Mouse (Mus musculus): ENCODE measurements around the gene Olfr1317. TPM values are rescaled to one million over a fixed set of nuclear protein-coding genes. Genes with fewer than 3 reads are reported as not detected.

Gene Olfr1317
- total RNA-seq (2017) = not detected in 2 replicates

DNA sequence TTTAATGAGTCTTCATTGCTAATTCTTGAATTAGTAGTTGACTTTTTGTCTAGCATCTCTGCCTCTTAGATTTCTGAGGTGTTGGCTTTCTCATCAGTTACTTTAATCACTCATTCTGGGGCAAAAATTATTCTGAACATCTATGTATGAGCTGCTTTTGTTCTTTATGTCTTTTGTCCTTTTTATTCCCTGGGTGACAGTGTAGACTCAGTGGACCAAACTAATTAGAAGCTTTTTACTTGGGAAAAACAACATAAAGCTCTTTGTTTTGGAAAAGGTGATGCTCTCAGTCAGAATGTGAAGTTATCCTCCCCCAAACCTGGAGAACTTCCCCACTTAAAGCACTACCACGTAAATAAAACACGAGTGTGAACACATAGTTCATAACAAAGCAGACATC, at the start of gene Olfr1317:
Gene Olfr1317 (plus strand): TSS at position 301 of the 400 bp plus-strand sequence.
- no peak for ATAC-seq (replicated peaks; ENCODE audit: low read depth, poor library complexity, severe bottlenecking)

DNA sequence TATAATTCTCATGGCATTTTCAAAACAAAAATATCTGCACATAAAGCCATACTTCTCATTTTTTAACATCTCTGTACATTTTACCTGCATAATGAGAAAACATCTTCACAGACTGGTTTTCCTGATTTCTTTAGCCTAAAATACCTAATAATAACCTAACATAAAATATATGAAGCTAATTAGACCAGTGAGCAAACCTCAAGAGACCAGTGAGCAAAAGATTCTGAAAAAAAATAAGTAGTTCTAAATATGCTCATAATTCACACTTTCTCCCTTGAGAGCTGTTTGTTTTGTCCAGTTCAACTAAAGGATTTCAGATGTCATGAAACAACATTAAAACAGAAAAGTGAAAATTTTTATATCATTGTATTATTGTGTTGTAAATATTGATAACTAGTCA, 43.4 kb upstream of the Olfr1317 start, which contains the start of gene Olfr1314:
Gene Olfr1314 (minus strand): TSS at position 101 of the 400 bp plus-strand sequence.
- no peak for ATAC-seq (replicated peaks; ENCODE audit: low read depth, poor library complexity, severe bottlenecking)

DNA sequence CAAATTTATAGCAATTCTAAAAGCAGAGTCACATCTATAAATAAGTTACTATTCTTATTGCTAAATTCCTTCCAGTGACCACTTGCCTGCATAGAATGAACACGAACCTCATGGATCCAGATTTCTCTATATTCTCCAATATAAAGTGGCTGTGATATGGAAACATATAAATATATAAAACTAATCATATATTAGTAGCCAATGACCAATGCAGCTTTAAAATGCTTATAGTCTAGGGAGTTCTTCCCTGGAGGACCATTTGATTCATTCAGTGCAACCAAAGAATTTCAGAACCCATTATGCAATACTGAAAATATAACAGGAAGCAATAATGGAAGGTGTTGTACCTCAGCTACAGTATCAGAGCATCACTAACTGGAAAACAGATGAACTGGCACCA, 24.8 kb upstream of the Olfr1317 start, which contains the start of gene Olfr1315-ps1:
Gene Olfr1315-ps1 (minus strand): TSS at position 101 of the 400 bp plus-strand sequence.
- ATAC-seq (replicated peaks; ENCODE audit: low read depth, poor library complexity, severe bottlenecking) = no peak

DNA sequence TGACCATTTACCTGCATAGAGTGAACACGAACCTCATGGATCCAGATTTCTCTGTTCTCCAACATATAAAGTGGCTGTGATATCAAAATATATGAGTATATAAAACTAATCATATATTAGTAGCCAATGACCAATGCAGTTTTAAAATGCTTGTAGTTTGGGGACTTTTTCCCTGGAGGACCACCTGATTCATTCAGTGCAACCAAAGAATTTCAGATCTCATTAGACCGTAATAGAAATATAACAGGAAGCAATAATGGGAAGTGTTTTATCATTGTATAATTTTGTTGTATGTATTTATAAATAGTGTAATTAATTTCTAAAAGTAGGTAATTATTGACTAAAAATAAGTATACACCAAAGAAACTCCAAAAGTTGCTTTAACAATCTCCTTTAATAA, 5.3 kb upstream of the Olfr1317 start, which contains the start of gene Olfr1316:
Gene Olfr1316 (minus strand): TSS at position 101 of the 400 bp plus-strand sequence.
- ATAC-seq (replicated peaks; ENCODE audit: low read depth, poor library complexity, severe bottlenecking) = no peak

DNA sequence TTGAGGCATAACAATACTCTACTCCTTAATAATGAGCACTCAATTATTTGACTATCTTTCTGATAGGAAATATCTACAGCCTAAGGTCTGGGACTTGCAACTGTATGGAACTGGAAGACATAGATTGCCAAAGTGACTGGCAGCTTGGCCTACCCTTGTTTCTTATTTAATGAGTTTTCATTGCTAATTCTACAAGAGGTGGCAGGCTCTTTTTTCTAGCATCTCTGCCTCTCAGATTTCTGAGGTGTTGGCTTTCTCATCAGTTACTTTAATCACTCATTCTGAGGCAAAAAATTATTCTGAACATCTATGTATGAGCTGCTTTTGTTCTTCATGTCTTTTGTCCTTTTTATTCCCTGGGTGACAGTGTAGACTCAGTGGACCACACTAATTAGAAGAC, 13.8 kb downstream of the Olfr1317 start, which contains the start of gene Olfr1318:
Gene Olfr1318 (plus strand): TSS at position 301 of the 400 bp plus-strand sequence.
- ATAC-seq (replicated peaks; ENCODE audit: low read depth, poor library complexity, severe bottlenecking) = no peak

Other genes with a start within 250 kb of the Olfr1317 start
- gene Olfr1306, start 224.1 kb upstream of the Olfr1317 start, total RNA-seq (2017) = not detected in 2 replicates
- 0.05 TPM in 1 of 2 replicates, not detected in the other for gene Olfr1307, start 190.9 kb upstream of the Olfr1317 start, total RNA-seq (2017)
- gene Olfr1308, start 175.4 kb upstream of the Olfr1317 start, total RNA-seq (2017) = not detected in 2 replicates
- not detected in 2 replicates for gene Olfr1309, start 150.0 kb upstream of the Olfr1317 start, total RNA-seq (2017)
- not detected in 2 replicates for gene Olfr1310, start 127.6 kb upstream of the Olfr1317 start, total RNA-seq (2017)
- not detected in 2 replicates for gene Olfr1311, start 115.9 kb upstream of the Olfr1317 start, total RNA-seq (2017)
- not detected in 2 replicates for gene Olfr1312, start 90.1 kb upstream of the Olfr1317 start, total RNA-seq (2017)
- not detected in 2 replicates for gene Olfr1313, start 62.5 kb upstream of the Olfr1317 start, total RNA-seq (2017)
- gene Olfr1314, start 43.5 kb upstream of the Olfr1317 start, total RNA-seq (2017) = not detected in 2 replicates
- gene Olfr1315-ps1, start 24.9 kb upstream of the Olfr1317 start, total RNA-seq (2017) = not detected in 2 replicates
- not detected in 2 replicates for gene Olfr1316, start 5.4 kb upstream of the Olfr1317 start, total RNA-seq (2017)
- not detected in 2 replicates for gene Olfr1318, start 13.9 kb downstream of the Olfr1317 start, total RNA-seq (2017)
- gene Lpcat4, start 99.1 kb downstream of the Olfr1317 start, total RNA-seq (2017) = 3.1 and 13.2 TPM in 2 replicates
- not detected in 2 replicates for gene Nutm1, start 119.0 kb downstream of the Olfr1317 start, total RNA-seq (2017)
- gene Nop10, start 121.6 kb downstream of the Olfr1317 start, total RNA-seq (2017) = 132 and 136 TPM in 2 replicates
- 68.2 and 85.0 TPM in 2 replicates for gene Slc12a6, start 125.5 kb downstream of the Olfr1317 start, total RNA-seq (2017)
- gene Gm21985, start 126.0 kb downstream of the Olfr1317 start, total RNA-seq (2017) = not detected in 2 replicates
- gene Emc4, start 227.7 kb downstream of the Olfr1317 start, total RNA-seq (2017) = 67.7 and 81.2 TPM in 2 replicates
- gene Katnbl1, start 238.9 kb downstream of the Olfr1317 start, total RNA-seq (2017) = 22.4 and 22.9 TPM in 2 replicates

Measured in common myeloid progenitor, adult 5-6 weeks (primary cell).